Mouse (Mus musculus) CD4-positive helper T cell, adult 2 months (primary cell): Measurements from ENCODE around the gene Cyp2d9.
"Not testable (repeated sequence)": the region's sequence is repeated elsewhere in the genome, so short reads cannot be mapped to it uniquely, and the experiment has no call there.

Experiments
- DNase-seq: peaks from one replicate; pipeline ENCODE4 v3.0.0-alpha.2; 2012; ENCODE audit warnings: low read depth, missing footprints, low spot score

Cyp2d9 gene

DNA sequence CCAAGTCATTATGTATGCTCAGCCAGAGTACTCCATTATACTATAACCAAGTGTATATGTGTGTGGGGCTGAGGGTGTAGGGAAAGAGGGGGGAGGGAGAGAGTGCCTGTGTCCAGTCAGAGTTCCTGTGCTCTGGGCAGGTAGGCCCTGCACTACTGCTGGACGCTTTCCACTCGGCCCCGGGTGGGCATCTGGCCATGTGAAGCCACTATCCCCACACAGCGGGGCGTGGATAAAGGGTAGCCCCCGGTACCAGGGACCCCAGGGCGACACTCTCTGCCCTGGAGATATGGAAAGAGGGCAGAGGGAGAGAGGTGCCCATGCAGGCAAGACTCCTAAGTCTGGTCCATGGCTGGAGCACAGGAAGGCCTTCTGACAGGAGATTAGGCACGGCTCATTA is 12.0 kb downstream of the Cyp2d9 start:
- no peak for DNase-seq

DNA sequence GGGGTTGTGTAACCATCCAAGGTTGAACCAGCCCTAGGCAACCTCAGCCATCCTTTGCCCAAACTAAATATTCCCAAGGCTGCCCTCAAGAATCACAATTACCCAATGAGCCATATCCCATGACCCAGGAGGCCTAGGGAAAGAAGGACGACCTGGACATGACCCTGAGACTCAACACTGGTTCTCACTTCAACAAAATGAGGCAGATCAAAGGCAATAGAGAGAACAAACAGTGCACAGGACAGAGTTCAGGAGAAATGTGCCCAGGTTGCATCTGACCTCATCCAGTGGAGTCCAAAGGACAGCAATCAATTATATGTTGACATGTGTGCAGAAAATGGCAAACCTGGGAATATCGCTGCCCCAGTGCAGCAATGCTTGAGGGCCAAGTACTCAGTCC is 16.8 kb downstream of the Cyp2d9 start:
- DNase-seq: not testable (repeated sequence)

DNA sequence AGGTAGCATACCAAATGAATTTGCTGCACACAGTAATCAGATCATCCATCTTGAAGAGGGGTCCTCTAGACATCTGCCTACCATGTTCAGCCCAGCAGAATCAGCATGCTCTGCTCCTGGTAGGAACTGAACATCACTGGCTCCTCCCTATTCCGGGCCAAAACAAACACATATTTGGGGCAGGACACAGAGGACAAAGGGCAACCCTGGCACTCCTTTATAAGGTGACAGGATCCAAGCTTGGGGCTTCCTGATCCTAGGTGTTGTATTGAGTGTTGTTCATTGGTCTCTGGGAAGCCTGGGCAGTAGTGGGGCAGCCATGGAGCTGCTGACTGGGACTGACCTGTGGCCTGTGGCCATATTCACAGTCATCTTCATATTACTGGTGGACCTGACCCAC is 18.9 kb downstream of the Cyp2d9 start:
- DNase-seq: not testable (repeated sequence)

DNA sequence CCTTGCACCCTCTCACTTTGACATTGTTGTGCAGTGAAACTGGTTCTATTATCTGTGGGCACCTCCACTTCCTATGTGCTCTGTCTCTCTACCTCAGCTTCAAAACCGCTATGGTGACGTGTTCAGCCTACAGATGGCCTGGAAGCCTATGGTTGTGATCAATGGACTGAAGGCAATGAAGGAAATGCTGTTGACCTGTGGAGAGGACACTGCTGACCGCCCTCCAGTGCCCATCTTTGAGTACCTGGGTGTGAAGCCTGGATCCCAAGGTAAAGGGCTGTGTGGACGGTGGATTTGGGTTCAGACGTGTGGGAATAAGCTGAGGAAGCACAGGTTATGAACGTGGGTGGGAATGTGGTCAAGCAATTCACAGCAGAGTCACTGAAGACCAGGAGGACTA is 20.3 kb downstream of the Cyp2d9 start:
- not testable (repeated sequence) for DNase-seq

DNA sequence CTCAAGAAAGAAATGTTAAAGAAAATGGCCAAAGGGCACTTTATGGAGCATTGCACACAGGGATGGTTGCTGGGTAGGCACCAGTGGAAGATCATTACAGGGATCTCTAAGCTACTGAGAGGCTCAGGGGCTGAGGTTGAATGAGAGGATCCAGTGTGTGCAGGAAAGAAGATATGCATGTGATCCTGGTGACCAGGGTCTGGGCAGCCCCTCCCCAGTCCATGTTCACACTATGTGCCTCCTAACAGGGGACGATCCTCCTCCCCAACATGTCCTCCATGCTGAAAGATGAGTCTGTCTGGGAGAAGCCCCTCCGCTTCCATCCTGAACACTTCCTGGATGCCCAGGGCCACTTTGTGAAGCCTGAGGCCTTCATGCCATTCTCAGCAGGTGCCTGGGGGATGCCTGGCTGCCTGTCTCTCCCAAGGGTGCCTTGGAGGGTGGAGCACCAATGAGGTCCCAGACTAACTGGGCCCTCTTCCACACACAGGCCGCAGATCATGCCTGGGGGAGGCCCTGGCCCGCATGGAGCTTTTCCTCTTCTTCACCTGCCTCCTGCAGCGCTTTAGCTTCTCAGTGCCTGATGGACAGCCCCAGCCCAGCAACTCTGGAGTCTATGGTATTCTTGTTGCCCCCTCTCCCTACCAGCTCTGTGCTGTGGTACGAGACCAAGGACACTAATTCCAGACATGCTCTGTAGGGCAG is 23.0 kb downstream of the Cyp2d9 start:
- not testable (repeated sequence) for DNase-seq

DNA sequence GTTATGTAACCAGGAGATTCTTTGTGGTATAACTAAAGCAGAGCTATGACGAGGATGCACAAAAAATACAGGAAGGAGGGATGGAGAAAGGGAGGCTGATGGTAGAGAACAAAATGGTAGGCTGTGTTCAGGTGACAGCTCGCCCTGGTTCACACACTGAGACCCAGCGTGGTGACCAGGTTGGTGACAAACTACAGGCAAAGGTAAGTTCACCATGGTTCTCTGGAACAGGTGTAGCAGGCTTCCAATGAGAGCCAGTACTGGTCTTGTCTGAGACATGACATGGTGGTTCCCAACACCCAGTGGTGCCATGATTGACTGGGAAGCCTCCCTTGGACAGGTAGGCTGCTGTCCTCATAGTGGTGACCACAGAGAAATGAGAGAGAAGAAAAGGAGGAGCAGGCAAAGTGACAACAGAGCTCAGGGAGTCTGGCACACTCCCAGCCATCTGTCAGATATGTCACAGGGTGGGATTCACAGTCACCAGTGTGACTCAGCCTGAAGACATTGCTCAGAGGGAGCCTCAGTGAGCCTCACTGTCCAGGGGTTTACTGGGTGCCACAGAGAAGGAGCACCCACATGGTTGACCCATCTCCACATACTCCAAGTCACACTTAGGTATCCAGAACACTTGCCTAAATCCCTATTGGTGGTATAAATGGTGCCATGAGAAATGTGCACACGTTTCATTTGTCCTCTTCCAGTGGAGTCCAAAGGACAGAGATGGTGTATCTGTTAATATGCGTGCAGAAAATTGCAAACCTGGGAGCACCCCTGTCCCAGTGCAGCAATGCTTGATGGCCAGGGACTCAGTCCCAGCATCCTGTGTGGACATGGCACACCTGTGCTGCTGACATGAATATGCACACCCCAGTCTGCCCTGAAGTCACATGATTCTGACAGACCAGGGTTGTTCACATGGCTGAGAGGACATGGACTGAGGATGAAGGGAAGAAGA is 24.1 kb downstream of the Cyp2d9 start:
- DNase-seq: no peak

DNA sequence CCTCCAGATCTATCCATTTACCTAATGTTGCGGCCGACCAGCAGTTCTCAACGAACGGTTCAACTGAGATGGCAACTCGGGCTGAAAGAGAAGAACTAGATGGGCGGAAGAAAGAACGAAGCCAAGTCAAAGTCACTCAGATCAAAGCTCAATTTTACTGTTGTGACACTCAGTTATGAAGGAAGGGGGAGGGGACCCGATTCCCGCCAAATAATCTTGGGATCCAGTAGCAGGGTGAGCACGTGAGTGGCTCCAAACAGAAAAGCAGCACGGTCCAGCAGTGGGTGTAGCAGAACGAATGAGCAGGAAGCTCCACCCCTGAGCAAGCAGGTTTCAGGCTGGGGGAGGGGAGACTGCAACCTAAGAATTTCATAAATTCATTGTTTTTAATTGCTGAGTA is 26.0 kb downstream of the Cyp2d9 start:
- DNase-seq: not testable (repeated sequence)

DNA sequence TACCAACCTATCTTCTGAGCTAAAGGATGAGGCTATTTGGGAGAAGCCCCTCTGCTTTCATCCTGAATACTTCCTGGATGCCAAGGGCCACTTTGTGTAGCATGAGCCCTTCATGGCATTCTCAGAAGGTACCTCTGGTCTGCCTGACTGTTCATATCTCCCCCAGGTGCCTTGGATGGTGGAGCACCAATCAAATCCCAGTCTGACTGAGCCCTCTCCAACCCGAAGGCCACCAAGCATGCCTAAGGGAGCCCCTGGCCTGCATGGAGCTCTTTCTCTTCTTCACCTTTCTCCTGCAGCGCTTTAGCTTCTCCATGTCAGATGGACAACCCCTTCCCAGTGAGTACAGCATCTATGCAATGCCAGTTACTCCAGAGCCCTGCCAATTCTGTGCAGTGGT is 31.5 kb downstream of the Cyp2d9 start:
- DNase-seq: no peak

DNA sequence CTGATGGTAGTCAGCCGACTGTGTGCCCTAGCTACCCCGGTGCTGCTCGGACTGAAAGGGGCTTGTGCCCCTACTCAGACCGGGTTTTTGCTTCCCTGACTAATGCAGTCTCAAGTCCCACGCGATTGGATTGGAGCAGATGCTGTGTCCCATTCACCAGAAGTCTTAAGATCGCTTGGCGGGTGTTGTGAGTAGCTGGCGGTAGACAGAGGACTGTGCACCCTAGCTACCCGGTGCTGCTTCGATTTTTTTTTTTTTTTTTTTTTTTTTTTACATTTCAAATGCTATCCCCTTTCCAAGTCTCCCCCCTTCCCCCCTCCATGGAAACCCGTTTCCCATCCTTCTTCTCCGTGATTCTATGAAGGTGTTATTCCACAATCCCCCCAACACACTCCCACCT is 61.0 kb downstream of the Cyp2d9 start:
- not testable (repeated sequence) for DNase-seq
